Mouse (Mus musculus) kidney, postnatal 10 days (tissue): Measurements from ENCODE around the gene Ldb1.
A peak's percentile ranks its signal among the peaks of the same experiment; 100 is the strongest.

Experiments
- DNase-seq: peaks from one replicate; pipeline ENCODE4 v3.0.0; 2021; ENCODE audit warnings: mixed read lengths

Ldb1 gene

DNA sequence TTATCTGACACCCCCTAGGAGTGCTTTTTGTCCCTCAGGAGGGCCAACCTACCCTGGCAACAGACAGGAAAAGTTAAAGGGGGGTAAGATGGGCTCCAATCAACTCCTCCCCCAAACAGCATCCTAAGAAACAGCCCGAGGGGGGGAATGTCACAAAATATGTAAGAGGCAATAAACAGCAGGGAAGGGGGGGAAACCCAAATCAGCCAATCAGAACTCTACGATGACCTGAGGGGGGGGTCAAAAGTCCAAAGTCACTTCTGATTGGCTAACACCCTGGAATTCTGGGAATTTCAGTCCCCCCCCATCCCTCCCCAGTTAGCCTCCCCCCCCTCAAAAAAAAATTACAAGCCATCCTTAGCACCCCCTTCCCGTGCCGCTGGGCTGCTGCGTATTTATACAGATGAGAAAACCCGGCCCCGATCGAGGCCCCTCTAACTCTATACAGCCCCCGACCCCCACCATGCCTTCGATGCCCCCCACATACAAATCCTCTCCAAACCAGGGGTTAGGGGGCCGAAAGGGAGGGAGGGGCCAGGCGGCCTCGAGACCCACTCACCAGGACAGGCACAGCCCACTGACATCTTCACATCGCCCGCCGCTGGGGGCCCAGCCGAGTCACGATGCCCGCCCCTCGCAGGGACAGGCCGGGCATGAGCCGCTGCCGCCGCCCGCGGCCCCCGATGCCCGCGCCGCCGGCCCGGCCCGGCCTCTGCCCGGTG, 582 bp downstream of the Ldb1 start, which contains the start of gene Pprc1:
Gene Pprc1 (plus strand): TSS at position 616 of the 722 bp plus-strand sequence.
- peak; percentile 76 for DNase-seq

DNA sequence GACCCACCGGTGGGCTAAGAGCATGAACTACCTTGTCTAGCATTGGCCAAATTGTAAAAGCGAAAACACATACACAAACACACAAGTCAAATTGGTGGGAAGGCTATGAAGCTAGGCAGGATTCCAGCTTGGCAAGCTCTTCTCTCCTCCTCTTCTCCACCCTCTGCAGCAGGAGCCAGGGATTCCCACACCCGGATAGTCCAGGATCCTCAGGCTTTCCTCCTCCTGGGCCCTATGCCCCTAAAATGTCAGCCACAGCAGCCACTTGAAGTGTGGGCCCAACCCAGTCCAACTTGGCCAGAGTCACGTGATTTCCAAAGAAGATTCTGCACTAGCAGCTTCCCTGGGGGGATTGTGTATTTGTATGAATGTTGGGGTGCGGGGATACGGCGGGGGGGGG, 1.6 kb downstream of the Ldb1 start:
- DNase-seq = peak; percentile 30

DNA sequence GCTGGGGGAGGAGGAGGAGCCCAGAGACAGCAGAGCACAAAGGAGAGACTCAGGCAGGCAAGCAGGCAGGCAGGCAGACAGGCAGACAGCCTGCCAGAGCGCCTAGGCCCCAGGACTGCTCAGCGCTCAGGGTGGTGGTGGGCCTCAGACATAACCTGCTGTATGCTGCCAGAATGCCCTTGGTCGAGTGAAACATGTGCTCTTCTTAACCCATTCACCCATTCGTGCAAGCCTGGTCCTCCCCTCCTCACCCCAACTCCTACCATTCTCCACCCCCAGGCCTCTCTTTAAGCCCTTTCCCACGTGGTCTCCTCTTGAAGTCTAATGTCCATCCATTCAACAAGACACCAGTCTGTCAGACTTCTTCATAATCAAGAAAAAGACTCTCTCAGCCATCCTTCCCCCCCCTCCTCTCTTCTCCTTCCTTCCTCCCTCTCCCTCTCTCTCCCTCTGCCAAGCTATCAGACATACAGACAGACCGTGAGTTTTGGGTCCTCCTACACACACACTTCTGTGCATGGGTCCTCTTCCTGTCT, 2.5 kb downstream of the Ldb1 start:
- peak; percentile 54 for DNase-seq

DNA sequence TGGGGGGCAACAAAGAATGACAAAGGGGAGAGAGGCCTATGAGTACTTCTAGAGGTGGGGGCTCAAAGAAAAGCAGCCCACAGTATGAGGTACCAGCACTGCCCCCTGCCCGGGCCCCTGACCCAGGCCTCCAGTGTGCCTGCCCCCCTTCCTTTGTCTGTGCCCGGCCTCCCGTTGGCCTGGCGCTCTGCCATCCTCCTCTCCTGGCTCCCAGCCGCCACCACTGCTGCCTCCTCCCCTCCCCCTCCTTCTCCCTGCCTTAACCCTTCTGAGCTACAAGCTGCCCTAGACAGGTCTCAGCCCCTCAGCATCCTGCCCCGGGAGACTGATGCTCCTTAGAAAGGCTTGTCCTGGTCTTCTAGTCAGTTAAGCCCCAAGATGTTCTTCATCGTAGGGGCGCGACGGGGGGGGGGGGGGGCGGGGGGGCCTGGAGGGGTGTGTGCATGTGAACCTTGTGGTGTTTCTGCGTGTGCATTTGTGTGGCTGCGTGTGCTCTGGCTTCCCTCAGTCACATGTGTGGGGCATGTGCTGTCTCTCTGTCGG, 3.0 kb downstream of the Ldb1 start:
- peak; percentile 96 for DNase-seq

DNA sequence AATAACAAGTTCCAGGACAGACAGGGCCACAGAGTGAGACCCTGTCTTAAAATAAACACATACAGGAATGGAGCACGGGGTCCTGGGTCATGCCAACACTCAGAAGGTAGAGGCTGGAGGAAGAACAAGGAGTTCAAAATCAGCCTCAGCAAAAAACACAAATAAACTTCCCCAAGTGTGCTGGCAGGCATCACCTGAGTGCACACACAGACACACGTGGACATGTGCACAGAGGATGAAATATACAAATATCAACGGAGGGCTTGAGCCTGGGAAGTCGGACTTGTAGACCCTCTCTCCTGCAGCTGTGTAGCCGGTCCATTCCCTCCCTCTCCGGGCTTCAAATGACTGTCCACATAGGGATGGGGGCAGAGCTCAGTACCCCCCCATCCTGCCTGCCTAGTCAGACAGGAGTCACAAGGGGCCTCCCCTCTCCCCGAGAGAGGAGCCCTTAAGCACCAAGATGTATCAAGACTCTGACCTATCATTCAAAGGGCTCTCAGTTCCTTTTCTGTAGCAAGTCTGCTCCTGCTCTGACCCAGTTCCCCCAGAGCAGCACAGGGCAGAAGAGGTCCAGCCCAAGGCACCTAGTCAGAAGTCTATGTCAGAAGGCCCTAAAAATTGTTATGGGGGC, 3.6 kb downstream of the Ldb1 start:
- DNase-seq = peak; percentile 35

DNA sequence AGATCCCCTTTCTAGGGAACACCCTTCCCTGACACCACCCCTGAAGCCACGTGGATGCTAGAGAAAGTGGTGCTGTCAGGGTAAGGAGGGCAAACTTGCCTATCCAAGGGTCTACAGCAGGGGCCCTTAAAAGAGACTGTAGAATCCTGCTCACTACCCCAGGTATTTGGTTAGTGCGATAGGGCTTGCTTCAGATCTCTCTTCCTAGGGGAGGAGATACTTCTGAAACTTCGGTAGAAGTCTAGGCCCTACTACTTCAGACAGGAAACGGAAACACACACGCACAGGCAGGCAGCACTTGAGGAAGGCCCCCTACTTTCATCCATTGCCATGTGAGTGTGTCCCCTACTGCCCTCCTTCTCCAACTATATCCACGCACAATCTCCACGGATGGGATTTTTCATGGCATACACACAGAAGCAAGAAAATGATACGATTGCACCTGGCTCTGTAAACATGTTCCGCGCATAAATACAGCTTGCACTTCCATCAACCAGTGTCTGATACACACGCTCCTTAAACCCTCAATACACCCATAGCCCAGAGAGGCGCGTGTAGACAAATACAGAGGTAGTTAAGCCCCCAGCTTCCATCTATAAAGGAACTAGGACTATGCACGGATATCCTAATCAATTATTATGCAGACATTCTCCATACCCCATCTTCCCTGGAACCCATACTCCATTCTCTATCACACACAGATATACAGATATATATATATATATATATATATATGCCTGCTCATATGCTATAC, 4.7 kb downstream of the Ldb1 start:
- DNase-seq = no peak

DNA sequence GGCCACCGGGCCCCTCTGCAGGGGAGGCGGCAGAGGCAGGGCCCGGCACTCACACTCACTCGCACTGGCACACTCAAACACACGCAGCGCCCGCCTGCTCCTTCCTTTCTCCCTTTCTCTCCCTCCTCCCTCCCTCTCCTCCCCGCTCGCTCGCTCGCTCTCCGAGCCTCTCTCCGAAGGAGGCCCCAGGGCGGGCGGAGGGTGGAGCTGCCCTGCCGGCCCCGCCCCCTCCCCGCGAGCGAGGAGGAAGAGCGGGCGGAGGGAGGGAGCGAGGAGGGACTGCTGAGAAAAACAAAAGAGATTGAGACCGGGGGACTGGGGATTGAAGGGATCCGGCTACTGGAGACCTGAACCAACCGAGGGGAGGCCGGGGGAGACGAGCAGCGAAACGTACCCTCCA, 5.5 kb downstream of the Ldb1 start:
- peak; percentile 96 for DNase-seq

DNA sequence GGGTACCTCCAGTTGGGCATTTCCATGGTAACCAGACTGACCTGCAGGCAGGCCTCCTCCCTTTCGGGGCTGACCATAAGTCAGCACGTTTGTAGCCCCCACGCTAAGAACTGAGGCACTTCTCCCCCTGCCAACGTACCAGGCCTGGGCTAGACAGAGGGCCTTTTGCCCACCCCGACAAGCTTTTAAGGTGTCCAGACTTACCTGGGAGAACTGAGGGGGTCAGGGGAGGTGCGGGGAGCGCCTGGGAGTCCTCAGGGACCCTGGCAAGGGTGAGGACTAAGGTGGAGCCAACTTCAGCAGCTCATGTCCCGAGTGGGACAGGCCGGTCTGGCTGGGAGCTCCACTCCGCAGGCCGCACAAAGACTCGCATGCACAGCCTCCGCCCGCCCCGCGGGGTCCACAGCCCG, 6.2 kb downstream of the Ldb1 start:
- DNase-seq = peak; percentile 52

DNA sequence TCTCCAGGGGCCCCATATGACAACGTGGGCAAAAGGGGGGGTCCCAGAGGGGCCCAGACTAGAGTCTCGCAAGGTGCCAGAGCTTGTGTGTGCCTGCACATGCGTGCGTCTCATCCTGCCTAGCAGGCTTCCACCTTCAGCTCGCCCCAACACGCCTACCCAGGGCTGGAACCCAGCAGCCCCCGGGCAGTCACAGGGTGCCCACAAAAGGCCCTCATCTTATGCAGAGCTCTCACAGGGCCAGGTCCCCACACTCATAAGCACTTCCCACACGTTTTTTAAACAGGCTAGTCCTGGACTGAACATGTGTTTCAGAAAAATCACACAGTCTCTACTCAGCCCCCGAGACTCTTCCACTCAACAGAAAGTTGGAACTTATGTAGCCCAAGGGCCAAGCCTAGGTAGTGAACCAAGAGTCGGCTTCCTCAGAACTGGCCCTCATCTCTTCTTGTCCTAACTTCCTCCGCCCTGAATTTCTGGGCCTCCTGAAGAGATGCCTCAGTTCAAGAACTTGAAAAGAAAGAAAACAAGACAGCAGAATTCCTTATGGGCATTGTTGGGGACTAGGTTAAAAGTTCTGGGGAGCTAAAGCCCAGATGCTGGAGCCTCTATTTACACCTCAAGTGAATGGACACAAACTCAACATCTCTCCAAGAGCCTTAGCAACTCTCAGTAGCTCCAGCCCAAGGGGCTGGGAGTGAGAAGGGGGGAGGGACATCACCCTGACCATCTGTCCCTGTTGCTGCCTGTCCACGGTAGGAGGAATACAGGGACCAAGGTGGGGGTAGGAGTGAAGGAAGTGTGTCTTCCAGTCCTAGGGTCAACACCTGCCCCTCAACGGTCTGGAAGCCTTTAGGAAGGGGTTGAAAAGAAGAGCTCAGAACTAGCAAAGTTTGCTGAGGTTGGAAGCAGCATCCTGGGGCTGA, 6.8 kb downstream of the Ldb1 start:
- peak; percentile 37 for DNase-seq

DNA sequence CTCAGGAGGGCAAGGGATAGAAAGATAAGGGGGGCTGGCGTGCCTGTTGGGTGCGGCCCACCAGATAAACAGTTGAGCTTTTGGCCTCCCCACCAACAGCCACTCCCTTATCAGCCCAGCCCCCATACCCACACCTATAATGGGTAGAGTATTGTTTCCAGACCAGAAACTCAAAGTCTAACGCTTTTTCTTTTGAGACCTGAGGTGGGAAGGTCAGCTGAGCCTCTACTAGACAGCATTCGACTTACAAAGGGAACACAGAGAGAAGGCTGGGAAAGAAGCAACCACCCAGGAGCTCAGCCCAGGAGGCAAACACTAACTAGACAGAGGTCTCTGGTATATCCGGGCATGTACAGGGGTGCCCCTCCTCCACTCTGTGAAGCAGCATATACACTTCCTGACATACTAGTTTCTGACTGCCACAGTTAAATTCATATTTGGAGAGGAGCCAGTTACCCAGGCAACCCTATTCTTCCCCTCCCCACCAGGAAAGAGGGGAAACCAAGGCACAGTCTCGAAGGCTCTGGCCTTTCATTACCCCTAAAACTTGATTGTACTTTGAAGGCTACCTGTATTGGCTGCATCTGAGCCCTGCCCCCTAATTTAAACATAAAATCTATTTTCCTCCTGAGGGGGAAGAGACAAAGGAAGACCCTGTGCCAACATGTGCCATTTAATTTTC, 7.6 kb downstream of the Ldb1 start:
- DNase-seq = peak; percentile 44

DNA sequence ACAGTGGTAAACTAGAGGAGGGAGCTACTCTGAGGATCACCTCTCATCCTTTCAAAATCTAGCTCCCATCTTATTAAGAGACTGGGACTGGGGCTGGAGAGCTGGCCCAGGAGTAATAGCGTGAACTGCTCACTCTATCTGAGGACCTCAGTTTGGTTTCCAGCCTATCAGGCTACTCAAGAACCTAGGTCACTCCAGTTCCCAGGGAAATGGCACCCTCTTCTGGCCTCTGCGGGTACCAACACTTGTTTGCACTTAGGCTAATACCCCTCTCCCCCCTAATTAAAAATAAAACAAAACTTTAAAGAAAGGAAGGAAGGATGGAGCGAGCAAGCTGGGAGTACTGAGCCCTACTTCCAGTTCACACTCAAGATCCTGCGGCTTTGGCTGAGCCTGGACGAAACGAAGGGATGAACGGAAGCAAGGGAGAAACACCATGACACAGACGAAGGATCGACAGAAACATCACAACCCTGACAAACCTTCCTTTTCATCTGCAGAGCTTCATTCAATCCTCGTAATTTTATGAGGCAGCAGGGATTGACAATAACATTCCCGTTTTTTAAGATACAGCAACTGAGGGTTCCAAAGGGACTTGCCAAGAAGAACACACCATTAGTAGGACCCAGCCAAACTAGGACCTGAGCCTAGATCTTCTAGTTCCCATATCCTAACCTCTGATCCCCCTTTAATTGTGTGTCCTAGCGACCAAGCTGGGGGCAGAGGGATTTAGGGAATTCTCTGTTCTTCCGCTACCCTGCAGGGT, 8.4 kb downstream of the Ldb1 start:
- DNase-seq = peak; percentile 39

DNA sequence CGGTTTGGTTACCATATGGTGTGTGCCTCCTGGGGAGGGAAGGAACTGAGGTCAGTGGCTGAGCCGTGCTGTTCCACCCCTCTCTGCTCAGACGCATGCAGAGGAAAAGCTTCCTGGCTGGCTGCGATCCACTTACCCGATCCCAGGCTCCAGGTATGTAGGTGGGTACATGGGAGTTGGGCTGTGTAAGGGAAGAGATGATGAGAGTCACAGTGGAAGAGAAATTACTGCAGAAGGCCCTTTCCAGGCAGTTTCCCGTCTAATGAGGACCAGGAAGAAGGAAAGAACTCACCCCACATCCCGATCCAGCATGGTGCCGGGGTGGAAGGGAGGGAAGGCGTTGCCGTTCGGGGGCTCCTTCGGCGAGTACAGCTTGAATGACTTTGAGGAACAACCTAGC, 9.0 kb downstream of the Ldb1 start:
- no peak for DNase-seq

DNA sequence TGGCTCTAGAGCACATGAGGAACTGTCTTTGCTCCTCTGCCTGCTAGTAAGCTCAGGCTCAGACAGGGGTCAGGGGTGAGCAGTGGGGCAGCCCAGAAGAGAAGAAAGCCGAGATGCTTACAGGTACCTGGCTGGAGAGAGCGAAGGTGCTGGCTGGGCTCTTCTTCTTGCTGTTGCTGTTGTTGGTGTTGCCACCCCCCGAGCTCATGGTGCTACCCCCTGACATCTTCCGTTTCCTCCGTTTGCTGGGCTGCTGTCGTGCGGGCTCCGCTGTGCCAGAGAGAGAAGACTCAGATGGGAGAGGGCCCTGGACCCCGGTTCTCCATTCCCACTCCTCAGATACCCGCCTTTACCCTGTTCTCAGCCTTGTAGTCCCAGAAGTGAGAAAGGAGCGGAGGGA, 11.1 kb downstream of the Ldb1 start:
- no peak for DNase-seq

DNA sequence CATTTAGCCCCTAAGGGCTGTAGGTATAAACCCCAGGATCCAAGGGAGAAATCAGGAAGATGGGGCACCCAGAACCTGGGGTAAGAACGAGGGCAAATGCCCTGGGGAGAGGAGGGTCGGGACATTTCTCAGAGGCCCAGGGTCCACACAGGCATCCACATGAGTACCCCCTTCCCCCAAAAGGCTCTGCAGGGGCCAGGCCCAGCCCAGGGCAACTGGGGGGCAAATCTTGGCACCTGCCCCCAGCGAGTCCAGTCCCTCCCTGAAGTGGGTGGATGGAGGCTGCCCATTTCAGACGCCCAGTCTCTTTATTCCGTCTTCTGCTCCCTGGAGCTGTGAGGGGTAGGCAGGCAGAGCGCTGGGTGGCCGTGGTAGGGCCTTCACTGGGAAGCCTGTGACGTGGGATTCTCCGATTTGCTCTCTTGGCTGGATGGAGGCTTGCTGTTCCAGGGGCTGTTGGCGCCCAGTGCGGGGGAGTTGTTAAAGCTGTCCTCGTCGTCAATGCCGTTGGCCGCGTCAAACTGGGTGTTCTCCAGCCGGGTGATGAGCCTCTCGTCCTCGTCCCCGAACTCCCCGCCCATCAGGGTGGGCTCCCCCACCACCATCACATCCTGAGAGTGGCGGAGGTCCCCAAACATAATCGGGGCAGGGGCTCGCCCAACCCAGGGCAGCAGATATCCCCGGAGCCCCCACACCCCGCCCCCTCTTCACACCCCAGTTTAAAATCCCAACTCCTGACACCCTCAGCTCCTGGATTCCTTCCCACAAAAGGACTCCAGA, 12.1 kb downstream of the Ldb1 start:
- DNase-seq = no peak

DNA sequence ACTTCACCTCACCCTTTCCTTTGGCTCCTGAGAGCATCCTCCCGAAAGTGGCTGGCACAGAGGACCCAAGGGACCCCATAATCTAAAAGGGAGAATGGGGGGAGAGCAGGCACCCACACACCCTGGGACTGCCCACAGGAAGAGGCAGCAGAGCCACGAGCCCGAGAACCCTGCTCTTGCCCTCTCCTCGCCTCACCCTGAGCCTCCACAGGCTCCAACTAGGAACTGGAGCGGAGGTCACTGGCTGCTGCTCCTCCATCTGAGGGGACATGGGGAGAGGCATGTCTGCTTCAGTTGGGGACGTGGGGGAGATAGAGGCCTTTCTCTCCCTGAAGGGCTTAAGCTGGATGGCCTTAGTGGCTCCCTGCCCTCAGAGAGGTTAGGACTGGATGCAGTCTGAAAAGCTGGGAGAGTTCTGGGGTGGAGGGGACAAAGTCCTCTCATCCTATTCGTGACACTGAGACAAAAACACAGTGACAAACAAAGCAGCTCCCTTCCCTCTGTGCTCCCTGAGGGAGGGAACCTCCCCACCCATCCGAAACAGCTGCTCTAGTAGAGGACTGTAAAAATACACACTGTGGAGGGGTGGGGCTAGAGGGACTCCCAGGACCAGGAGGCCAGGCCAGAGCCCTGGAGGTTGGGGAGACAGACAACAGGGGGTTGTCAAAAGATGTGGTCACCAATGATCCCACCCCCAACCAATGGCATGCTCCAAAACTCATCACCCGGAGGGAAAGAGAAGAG, 13.2 kb downstream of the Ldb1 start:
- no peak for DNase-seq

DNA sequence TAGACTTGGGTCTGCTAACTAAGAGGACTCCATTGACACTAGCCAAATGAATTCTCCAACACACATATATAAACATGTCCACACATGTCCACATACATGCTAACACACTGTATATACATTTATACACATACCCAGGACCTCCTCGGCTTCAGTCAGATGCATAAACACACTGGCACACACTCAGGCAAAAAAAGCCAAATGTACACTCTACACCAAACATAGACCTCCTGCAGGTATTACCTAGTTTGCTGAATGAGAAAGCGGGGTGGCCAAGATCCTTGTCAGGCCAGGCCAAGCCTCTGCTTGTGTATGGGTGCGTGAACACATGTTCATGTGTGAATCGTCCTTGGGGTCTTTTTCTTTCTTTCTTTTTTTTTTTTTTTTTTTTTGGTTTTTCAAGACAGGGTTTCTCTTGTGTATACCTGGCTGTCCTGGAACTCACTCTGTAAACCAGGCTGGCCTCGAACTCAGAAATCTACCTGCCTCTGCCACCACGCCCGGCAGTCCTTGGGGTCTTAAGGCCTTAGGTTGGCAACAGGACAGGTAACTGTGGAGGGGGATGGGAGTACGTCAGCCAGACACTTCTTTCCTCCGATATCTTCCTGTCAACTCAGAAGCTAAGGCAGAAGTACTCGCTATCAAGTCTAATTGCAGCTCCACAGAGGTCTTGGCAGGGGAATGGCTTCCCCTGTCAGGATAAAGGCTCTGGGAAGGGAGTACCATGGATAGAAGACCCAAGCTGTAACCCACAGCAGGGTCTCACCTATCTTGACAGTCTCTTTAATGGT, 14.6 kb downstream of the Ldb1 start:
- DNase-seq = no peak

DNA sequence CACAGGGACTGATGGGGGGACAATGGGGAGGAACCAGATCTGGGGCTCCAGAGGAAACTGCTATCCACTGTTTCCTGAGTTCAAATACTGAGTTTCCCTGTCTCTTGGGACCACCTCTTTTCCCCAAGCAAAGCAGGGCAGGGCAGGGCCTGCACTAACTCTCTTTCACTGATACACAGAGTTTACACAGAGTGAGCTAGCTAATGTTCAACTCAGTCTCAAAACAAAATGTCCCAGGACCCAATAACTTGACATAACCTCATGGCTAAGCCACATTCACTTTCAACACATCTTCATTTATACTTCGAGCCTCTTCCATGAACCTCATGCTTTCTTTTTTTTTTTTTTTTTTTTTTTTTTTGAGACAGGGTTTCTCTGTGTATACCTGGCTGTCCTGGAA, 15.4 kb downstream of the Ldb1 start:
- no peak for DNase-seq

DNA sequence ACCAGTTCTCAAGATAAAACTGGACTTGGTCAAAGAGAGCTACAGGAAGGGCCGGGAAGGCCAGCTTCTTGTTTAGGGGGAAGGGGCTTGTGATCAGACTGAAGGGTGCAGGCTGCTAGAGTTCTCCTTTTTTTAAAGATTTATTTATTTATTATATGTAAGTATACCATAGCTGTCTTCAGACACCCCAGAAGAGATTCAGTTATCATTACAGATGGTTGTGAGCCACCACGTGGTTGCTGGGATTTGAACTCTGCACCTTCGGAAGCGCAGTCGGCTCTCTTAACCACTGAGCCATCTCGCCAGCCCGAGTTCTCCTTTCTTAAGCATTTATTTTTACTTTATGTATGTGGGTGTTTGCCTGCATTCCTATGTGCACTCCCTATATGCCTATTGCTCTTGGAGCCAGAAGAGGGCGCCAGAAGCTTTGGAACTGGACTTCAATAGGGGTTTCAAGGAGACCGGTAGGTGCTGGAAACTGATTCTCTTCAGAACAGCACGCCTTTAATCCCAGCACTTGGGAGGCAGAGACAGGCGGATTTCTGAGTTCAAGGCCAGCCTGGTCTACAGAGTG, 16.2 kb downstream of the Ldb1 start:
- peak; percentile 20 for DNase-seq
